Mouse (Mus musculus) lung, adult 2 months (tissue): ENCODE results near the gene Cadps. TPM values are rescaled to one million over a fixed set of nuclear protein-coding genes. Genes with fewer than 3 reads are reported as not detected.

Experiments
- DNase-seq: peaks from one replicate; pipeline ENCODE4 v3.0.0; 2022
- H3K4me1 ChIP-seq: fragments of 200-500 bp; 2 replicates; pipeline ENCODE4 v1.6.1; 2011; ENCODE audit warnings: low read length; ENCODE audit not compliant: control insufficient read depth, insufficient read depth
- H3K4me3 ChIP-seq: fragments of 200-500 bp; replicated peaks from 2 replicates; pipeline ENCODE3; 2011; ENCODE audit warnings: low read depth, mild to moderate bottlenecking, control low read depth, low read length; ENCODE audit errors: extremely low read depth
- CTCF ChIP-seq: fragments of 200-500 bp; IDR thresholded peaks from 2 replicates; pipeline ENCODE4 v1.5.1; 2011; ENCODE audit warnings: mild to moderate bottlenecking, low read length, control low read depth; ENCODE audit not compliant: insufficient read depth
- POLR2A ChIP-seq: fragments of 200-500 bp; IDR thresholded peaks from 2 replicates; pipeline ENCODE4 v1.6.1; 2011; ENCODE audit warnings: low read depth, mild to moderate bottlenecking, control low read depth, low read length, borderline replicate concordance; ENCODE audit errors: extremely low read depth
- WGBS: fragments of 180-500 bp; shearing (Covaris S2); methylation state at CpG from one replicate; pipeline ENCODE4 v1.1.7; 2018; 5-methylcytosine and 5-hydroxymethylcytosine counted together
- polyA plus RNA-seq: library from polyadenylated mRNA; depleted of rRNA; stranded (reverse); fragments of >200 nt; gene quantifications from 2 replicates; pipeline ENCODE4 v1.2.3, GENCODE M21; 2012

Cadps gene
- polyA plus RNA-seq, 1 experiment = 0.06 TPM

DNA sequence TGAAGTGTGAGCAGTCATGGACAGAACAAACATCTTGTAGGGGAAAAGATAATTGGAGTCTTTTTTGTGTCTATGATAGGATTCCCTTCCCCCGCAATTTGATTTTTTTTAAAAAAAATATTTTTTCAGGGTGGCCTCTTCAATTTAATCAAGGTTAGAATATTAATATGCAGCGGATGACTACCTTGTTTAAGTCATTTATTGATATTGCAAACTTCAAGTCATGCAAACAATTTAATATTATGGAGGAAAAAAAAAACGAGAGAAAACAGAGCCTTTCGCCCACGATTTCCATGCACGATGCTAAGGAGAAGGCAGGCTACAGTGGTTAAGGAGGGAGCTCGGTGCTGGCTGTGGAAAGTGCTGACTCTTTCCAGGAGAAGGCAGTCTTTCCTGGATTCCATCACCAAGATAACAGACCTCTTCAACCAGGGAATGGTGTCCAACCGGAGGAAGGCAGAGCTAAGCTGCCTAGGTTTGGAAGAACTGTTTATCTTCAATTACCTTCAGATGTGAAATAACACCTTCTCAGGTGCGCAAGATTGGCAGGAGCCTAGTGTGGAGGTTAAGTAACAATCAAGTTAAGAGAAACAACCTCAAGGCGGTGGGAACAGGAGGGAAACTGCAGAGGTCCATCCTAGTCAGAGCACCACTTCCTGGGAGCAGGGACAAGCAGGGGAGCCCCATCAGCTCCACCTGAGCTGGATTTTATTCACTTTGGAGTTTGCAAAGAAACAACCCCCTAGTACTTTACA is 483.9 kb downstream of the Cadps start:
- H3K4me3 ChIP-seq = no peak overlapping the region
- no peaks in the 10 kb centered on the region for H3K4me1 ChIP-seq
- DNase-seq = no peak
- 4% methylated on average over 10 of the region's 10 CpGs for WGBS
- TF ChIP-seq CTCF = no peak
- no peak for TF ChIP-seq POLR2A

DNA sequence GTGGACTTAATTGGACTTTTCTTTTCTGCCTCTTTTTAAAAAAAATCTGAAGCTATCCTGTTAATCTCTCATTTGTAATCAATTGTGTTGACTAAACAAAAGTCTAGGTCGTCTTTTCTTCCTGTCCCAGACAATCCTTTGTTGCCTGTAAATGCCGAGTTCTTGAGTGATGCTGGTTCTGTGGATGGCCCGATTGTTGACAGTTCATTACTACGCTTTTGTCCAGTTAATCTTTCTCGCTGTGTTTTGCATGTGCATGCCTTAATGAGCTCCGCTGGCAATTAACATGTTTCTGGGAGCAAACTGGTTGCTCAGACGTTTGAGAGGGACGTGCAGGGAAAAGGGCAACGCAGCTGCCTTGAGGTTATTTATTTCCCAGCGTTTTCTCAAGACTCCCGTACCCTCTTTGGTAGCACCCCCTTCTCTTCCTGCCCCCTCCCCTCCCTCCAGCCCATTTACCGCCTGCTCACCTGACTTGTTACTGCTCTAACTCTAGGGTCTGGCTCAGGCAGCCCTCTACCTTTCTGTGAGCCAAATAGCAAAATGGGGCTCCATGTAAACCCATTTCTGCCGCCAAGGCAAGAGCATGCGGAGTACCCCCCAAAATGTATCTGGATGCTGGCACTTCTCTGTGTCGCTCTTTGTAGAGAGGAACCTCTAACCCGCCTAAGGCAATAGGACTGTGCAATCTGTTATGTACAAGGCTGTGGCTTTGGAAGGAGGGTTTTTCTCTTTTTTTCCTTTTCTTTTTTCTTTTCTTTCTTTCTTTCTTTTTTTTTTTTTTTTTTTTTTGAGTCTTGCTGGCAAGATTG is 484.7 kb downstream of the Cadps start:
- DNase-seq = no peak
- Histone ChIP-seq H3K4me3 (no peak overlapping the region), H3K4me1 (no peaks in the 10 kb centered on the region)
- 5% methylated on average over 16 of the region's 16 CpGs for WGBS
- TF ChIP-seq POLR2A = no peak
- TF ChIP-seq CTCF = no peak

DNA sequence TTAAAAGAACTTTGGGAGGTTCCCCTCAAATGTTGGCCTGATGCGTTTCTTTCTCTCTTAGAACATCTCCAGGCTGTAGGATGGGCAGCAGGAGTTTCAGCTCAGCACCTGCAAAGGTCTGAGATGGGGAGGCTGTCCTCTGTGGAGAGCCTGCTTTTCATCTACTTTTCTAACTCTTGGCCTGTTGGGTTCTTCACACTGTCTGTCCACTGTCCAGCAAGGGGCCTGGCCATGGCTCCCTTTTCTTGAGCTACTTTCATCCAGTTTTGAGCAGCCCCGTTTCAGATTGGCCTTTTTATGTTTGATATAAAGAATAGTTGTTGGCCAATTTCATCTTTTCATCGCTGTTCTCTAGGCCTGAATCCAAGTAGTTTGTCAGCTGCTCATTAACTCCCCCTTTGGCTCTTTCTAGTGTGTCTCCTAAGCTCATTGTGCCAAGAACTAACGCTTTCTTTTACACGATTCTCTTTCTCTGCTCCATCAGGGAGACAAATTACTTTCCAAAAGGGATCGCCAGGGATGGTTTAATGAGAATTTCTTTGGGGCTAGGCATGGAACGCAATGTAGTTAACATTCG is 485.4 kb downstream of the Cadps start:
- Histone ChIP-seq H3K4me3 (no peak overlapping the region), H3K4me1 (no peaks in the 10 kb centered on the region)
- TF ChIP-seq CTCF = no peak
- no peak for TF ChIP-seq POLR2A
- DNase-seq = no peak
- 12% methylated on average over 8 of the region's 8 CpGs for WGBS

DNA sequence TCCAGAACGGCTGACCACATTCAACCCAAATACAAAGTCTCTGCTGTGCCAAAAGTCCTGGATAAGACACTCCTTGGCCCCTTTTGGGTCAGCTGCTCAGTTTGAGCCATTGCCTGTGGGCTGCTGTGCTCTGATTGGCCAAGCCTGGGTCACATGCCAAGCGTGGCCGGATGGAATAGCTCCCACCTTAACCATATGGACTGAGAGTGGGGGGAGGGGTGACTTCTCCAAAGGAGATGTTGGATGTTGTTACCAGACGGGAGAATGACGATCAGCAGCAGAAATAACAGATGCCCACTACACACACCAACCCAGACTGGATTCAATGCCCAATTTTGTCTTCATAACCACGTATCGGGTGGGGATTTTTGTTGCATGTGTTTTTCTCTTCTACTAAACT is 488.0 kb downstream of the Cadps start:
- WGBS = 35% methylated on average over 7 of the region's 7 CpGs
- no peak for DNase-seq
- Histone ChIP-seq H3K4me3 (no peak overlapping the region), H3K4me1 (no peaks in the 10 kb centered on the region)
- no peak for TF ChIP-seq POLR2A

DNA sequence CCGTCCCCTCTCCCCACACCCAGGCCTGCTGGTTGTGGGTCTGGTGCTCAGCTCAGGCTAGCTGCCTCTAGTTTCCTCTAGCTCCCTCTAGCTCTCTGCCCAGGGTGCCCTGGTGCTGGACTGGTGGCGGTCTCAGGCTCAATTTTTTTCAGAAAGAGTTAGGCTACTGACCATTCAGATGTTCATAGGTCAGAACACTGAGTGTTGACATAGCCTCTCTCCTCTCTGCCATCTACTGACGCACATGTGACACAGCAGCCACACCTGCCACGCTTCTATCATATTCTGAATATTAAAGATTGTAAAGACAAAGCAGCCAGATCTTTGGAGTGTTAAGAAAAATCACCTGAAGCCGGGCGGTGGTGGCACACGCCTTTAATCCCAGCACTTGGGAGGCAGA is 489.3 kb downstream of the Cadps start:
- Histone ChIP-seq H3K4me3 (no peak overlapping the region), H3K4me1 (no peaks in the 10 kb centered on the region)
- no peak for DNase-seq
- no peak for TF ChIP-seq POLR2A
- no peak for TF ChIP-seq CTCF
- 70% methylated on average over 7 of the region's 7 CpGs for WGBS
